Mouse (Mus musculus) intestine, postnatal 0 days (tissue): ENCODE results near the gene Faiml. TPM values are rescaled to one million over a fixed set of nuclear protein-coding genes. Genes with fewer than 3 reads are reported as not detected.

ENCODE experiments used
- ATAC-seq: fragments of 200-750 bp; cut with Nextera tagmentation; 2 replicates; pipeline ENCODE4 v1.8.0; 2017; ENCODE audit warnings: mild to moderate bottlenecking, moderate TSS enrichment, moderate library complexity
- H3K27ac ChIP-seq: fragments of 300-500 bp; sonication (generic); 2 replicates; pipeline ENCODE4 v1.5.1; 2014; ENCODE audit warnings: mild to moderate bottlenecking, low read depth, low read length, moderate library complexity
- H3K27me3 ChIP-seq: fragments of 300-500 bp; sonication (generic); replicated peaks from 2 replicates; pipeline ENCODE4 v1.6.1; 2014; ENCODE audit warnings: low read length, mixed read lengths; ENCODE audit not compliant: control insufficient read depth, insufficient read depth
- H3K36me3 ChIP-seq: fragments of 300-500 bp; sonication (generic); 2 replicates; pipeline ENCODE4 v1.6.1; 2014; ENCODE audit warnings: mild to moderate bottlenecking, moderate library complexity; ENCODE audit not compliant: control insufficient read depth, insufficient read depth
- H3K4me1 ChIP-seq: fragments of 300-500 bp; sonication (generic); replicated peaks from 2 replicates; pipeline ENCODE4 v1.6.1; 2014; ENCODE audit warnings: antibody characterized with exemption, low read length, mixed read lengths; ENCODE audit not compliant: control insufficient read depth, insufficient read depth
- H3K4me2 ChIP-seq: fragments of 300-500 bp; sonication (generic); replicated peaks from 2 replicates; pipeline ENCODE4 v1.6.1; 2014; ENCODE audit warnings: low read depth, mild to moderate bottlenecking, moderate library complexity
- H3K4me3 ChIP-seq: fragments of 300-500 bp; sonication (generic); 2 replicates; pipeline ENCODE4 v1.5.1; 2014; ENCODE audit warnings: low read depth, low read length
- H3K9ac ChIP-seq: fragments of 300-500 bp; sonication (generic); 2 replicates; pipeline ENCODE4 v1.6.1; 2014; ENCODE audit warnings: mild to moderate bottlenecking, low read depth, low read length
- H3K9me3 ChIP-seq: fragments of 300-500 bp; sonication (generic); 2 replicates; pipeline ENCODE4 v1.6.1; 2016; ENCODE audit warnings: mixed run types; ENCODE audit not compliant: control insufficient read depth
- CTCF ChIP-seq: sonication (generic); IDR thresholded peaks from 2 replicates; pipeline ENCODE4 v1.5.1; 2016; ENCODE audit warnings: low read depth, mild to moderate bottlenecking, control low read depth, antibody characterized with exemption, moderate library complexity
- WGBS: fragments of 180-500 bp; shearing (Covaris S2); extraction: QIAGEN DNeasy Blood & Tissue Kit; methylation state at CpG from one replicate; pipeline ENCODE4 v1.1.7; 2014; 5-methylcytosine and 5-hydroxymethylcytosine counted together
- polyA plus RNA-seq: library from polyadenylated mRNA; unstranded; fragments of >200 nt; fragmentation: Nextera tagmentation; extraction: Ambion mirVana; gene quantifications from 2 replicates; pipeline ENCODE4 v1.2.1, GENCODE M21; 2015

Faiml gene
- polyA plus RNA-seq, 1 experiment from 2014 or later, result not detected

GRCm38 (mm10) chr9:99243895-99244293, 6.9 kb upstream of the Faiml start:
- Histone ChIP-seq H3K36me3 (no peaks in the 10 kb centered on the region; the same call in 1 of the 2 replicates), H3K9me3 (no peaks in the 10 kb centered on the region), H3K4me1 (no peaks in the 10 kb centered on the region), H3K4me2 (peak overlapping the region; percentile 77), H3K9ac (peak overlapping the region; percentile 62), H3K4me3 (peak overlapping the region; percentile 90), H3K27ac (peak overlapping the region; percentile 75), H3K27me3 (no peaks in the 10 kb centered on the region)
- no peak for ATAC-seq
- no peak for TF ChIP-seq CTCF
- WGBS, result 3% methylated on average over 10 of the region's 10 CpGs

- TF ChIP-seq CTCF, result no peak
- ATAC-seq, result peak; percentile 96
- Histone ChIP-seq H3K4me3 (peak within 1 kb of the TSS; percentile 90), H3K27me3 (no peaks in the 10 kb centered on the region), H3K4me2 (peak within 1 kb of the TSS; percentile 77), H3K27ac (peak within 1 kb of the TSS; percentile 75), H3K36me3 (no peaks in the 10 kb centered on the region; the same call in 1 of the 2 replicates), H3K9ac (peak within 1 kb of the TSS; percentile 62), H3K4me1 (no peaks in the 10 kb centered on the region), H3K9me3 (no peaks in the 10 kb centered on the region)
- under 1% methylated on average over 66 of the region's 66 CpGs for WGBS
Measured at GRCm38 (mm10) chr9:99243190-99243894, 6.3 kb upstream of the Faiml start, which contains the start of gene Cep70. Gene Cep70, plus strand, starts transcription at chr9:99243367.

DNA sequence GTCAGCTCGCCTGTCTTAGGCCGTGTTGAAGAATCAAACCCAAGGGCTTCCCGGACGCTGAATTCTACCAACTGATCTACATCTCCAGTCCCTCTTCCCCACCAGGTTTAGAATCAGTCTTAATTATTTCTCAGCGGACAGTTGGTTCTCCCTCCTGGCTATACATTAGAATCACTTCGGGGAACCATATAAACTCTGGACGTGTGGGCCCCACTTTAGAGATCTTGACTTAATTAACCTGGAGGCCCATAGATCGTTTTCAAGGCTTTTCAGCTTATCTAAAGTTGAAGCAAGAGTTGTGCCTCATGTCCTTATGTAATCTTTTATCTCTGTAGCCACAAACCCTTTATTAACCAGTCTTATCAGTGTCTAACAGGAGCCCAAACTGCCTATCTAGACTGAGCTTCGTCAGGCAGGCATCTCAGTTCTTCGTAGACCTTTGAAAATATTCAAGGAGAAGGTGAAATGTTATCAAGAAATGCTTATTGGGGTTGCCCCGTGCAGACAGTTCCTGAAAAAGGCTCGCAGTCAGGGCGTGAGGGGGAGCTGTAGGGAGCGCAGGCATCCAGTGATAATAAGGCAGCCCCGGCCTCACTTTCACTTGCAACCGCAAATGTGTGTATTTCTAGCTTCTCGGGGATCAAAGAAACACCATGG, 5.6 kb upstream of the Faiml start:
- Histone ChIP-seq H3K36me3 (no peaks in the 10 kb centered on the region), H3K4me3 (peak overlapping the region; percentile 90), H3K4me1 (no peaks in the 10 kb centered on the region), H3K9ac (peak overlapping the region; percentile 62; the same call in 1 of the 2 replicates), H3K9me3 (no peaks in the 10 kb centered on the region), H3K4me2 (peak overlapping the region; percentile 77), H3K27me3 (no peaks in the 10 kb centered on the region), H3K27ac (peak overlapping the region; percentile 75; the same call in 1 of the 2 replicates)
- peak; percentile 17 for ATAC-seq
- WGBS, result 4% methylated on average over 17 of the region's 17 CpGs
- TF ChIP-seq CTCF, result peak; percentile 36; the same call in 1 of the 2 replicates

DNA sequence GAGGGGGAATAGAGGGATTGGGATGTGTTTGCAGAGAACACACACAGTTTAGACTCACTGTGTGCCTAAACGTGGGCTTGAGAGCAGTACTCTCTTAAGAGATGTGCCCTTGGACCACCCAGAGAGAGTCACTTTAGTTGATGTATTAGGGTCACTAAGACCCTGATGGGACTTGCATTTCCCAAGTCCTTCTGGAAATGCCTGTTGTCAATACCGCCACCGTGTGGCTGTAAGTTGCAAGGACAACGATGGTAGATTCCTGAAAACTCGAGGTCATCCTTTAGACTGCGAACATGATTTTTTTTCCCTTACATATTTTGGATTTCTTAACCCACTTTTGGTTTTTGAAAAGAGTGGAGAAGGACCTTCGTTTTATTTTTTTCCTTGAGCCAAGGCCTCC, 5.0 kb upstream of the Faiml start:
- Histone ChIP-seq H3K4me3 (peak overlapping the region; percentile 90; the same call in 1 of the 2 replicates), H3K27me3 (no peaks in the 10 kb centered on the region), H3K27ac (no peak overlapping the region), H3K36me3 (no peaks in the 10 kb centered on the region), H3K4me2 (peak overlapping the region; percentile 77), H3K4me1 (no peaks in the 10 kb centered on the region), H3K9ac (no peak overlapping the region), H3K9me3 (no peaks in the 10 kb centered on the region)
- 1% methylated on average over 7 of the region's 7 CpGs for WGBS
- peak; percentile 96 for TF ChIP-seq CTCF
- no peak for ATAC-seq

DNA sequence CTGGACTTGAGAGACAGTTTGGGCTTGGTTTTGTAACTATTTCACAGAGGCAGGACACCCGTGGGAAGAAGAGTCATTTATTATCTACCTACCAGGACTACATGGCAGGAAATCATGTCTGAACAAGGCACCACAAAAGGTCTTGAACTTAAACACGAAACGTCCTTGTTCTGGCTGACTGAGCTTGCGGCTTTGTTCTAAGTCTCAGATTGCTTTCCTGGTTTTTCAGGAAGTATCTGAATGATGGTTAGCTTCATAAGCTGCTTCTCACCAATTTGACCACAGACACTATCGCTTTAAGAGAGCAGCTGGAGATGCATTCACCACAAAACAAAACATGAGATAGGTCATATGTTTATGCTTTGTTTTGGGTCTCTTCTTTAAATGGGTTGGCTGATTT, 3.5 kb upstream of the Faiml start:
- no peaks in the 10 kb centered on the region for H3K27me3 ChIP-seq
- WGBS, result 86% methylated on average over 5 of the region's 5 CpGs
- no peak overlapping the region for H3K4me2 ChIP-seq
- H3K27ac ChIP-seq, result no peak overlapping the region
- no peak for TF ChIP-seq CTCF
- no peaks in the 10 kb centered on the region for H3K9me3 ChIP-seq
- no peaks in the 10 kb centered on the region for H3K36me3 ChIP-seq
- H3K4me1 ChIP-seq, result no peaks in the 10 kb centered on the region
- no peak overlapping the region for H3K9ac ChIP-seq
- H3K4me3 ChIP-seq, result no peak overlapping the region
- ATAC-seq, result no peak

DNA sequence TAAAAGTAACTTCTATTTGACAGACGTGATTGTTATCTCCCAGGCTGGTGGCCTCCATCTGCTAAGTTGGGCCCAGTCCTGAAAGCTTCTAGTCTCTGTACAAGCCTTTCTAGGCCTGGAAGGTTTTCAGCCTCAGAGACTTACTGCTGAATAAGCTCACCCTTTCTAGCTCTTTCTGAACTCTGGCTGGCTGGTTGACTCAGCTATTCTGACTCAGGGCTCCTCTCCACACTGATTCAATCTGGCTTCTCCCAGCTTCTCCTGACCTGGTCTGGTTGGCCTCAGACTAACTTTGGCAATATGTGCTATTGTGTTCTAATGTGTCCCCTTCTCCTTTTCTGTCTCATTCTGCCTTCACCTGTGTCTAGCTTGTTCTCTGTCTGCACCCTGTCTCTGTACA, 2.2 kb upstream of the Faiml start:
- TF ChIP-seq CTCF, result no peak
- Histone ChIP-seq H3K27ac (no peak overlapping the region), H3K27me3 (no peaks in the 10 kb centered on the region), H3K9ac (no peak overlapping the region), H3K4me3 (no peak overlapping the region), H3K9me3 (no peaks in the 10 kb centered on the region), H3K4me2 (no peak overlapping the region), H3K36me3 (no peaks in the 10 kb centered on the region), H3K4me1 (no peaks in the 10 kb centered on the region)
- no peak for ATAC-seq
- WGBS, result 33% methylated on average over 1 of the region's 1 CpGs
